Mouse (Mus musculus): Measurements from ENCODE around the gene Unc13b. TPM values are rescaled to one million over a fixed set of nuclear protein-coding genes. Genes with fewer than 3 reads are reported as not detected.
A peak's percentile ranks its signal among the peaks of the same experiment; 100 is the strongest.

Unc13b gene
- polyA plus RNA-seq, 1 experiment = 4.5 TPM

DNA sequence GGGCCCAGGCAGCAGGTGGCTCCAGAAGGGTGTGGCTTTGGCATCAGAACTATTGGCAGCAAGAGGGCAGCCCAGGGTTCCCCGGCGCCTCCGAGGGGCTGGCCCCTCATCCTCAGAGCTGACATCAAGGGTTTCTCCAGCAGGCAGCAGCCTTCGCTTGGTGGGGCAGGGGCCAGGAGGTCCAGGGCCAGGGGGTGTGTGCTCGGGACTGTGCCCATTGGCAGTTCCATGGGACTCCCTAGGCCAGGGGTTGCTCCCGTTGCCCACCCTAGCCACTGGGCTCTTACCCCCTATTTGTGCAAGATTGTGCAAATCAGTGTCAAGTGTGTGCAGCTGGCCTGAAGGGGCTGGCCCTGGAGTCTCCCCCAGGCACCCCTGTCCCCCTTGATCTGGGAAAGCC is 22.9 kb upstream of the Unc13b start:
- H3K27ac ChIP-seq (ENCODE audit: insufficient read depth, low read length) = no peak overlapping the region
- H3K4me3 ChIP-seq (ENCODE audit: insufficient read depth, low read length) = no peak overlapping the region
- TF ChIP-seq CTCF (IDR thresholded peaks at IDR 0.05; ENCODE audit: borderline replicate concordance, insufficient read depth, low read length) (no peak), POLR2A (IDR thresholded peaks at IDR 0.05; ENCODE audit: low read depth, low read length) (no peak)
- H3K4me1 ChIP-seq (ENCODE audit: control insufficient read depth, insufficient read depth, low read length) = peaks cover 8% of the 10 kb centered on the region

GRCm38 (mm10) chr4:43036356-43036755 is 22.4 kb upstream of the Unc13b start:
- Histone ChIP-seq H3K4me1 (ENCODE audit: control insufficient read depth, insufficient read depth, low read length) (peaks cover 11% of the 10 kb centered on the region), H3K27ac (ENCODE audit: insufficient read depth, low read length) (no peak overlapping the region), H3K4me3 (ENCODE audit: insufficient read depth, low read length) (no peak overlapping the region)
- TF ChIP-seq CTCF (IDR thresholded peaks at IDR 0.05; ENCODE audit: borderline replicate concordance, insufficient read depth, low read length) (no peak), POLR2A (IDR thresholded peaks at IDR 0.05; ENCODE audit: low read depth, low read length) (no peak)

- no peak overlapping the region for H3K27ac ChIP-seq (ENCODE audit: insufficient read depth, low read length)
- peak overlapping the region; percentile 91 for H3K4me3 ChIP-seq (ENCODE audit: insufficient read depth, low read length)
- TF ChIP-seq POLR2A (IDR thresholded peaks at IDR 0.05; ENCODE audit: low read depth, low read length) (no peak), CTCF (IDR thresholded peaks at IDR 0.05; ENCODE audit: borderline replicate concordance, insufficient read depth, low read length) (no peak)
- peaks cover 11% of the 10 kb centered on the region for H3K4me1 ChIP-seq (ENCODE audit: control insufficient read depth, insufficient read depth, low read length)
Observed at GRCm38 (mm10) chr4:43037860-43038566, 20.7 kb upstream of the Unc13b start.

- TF ChIP-seq POLR2A (IDR thresholded peaks at IDR 0.05; ENCODE audit: low read depth, low read length) (peak; percentile 40; the same call in 1 of the 2 replicates), CTCF (IDR thresholded peaks at IDR 0.05; ENCODE audit: borderline replicate concordance, insufficient read depth, low read length) (no peak)
- Histone ChIP-seq H3K27ac (ENCODE audit: insufficient read depth, low read length) (peak overlapping the region; percentile 67), H3K4me3 (ENCODE audit: insufficient read depth, low read length) (peak overlapping the region; percentile 91), H3K4me1 (ENCODE audit: control insufficient read depth, insufficient read depth, low read length) (peaks cover 11% of the 10 kb centered on the region)
Observed at GRCm38 (mm10) chr4:43038567-43039495, 19.9 kb upstream of the Unc13b start.

GRCm38 (mm10) chr4:43039609-43040008 is 19.1 kb upstream of the Unc13b start:
- Histone ChIP-seq H3K4me1 (ENCODE audit: control insufficient read depth, insufficient read depth, low read length) (peaks cover 16% of the 10 kb centered on the region), H3K4me3 (ENCODE audit: insufficient read depth, low read length) (peak overlapping the region; percentile 91), H3K27ac (ENCODE audit: insufficient read depth, low read length) (peak overlapping the region; percentile 67)
- TF ChIP-seq POLR2A (IDR thresholded peaks at IDR 0.05; ENCODE audit: low read depth, low read length) (no peak), CTCF (IDR thresholded peaks at IDR 0.05; ENCODE audit: borderline replicate concordance, insufficient read depth, low read length) (no peak)

DNA sequence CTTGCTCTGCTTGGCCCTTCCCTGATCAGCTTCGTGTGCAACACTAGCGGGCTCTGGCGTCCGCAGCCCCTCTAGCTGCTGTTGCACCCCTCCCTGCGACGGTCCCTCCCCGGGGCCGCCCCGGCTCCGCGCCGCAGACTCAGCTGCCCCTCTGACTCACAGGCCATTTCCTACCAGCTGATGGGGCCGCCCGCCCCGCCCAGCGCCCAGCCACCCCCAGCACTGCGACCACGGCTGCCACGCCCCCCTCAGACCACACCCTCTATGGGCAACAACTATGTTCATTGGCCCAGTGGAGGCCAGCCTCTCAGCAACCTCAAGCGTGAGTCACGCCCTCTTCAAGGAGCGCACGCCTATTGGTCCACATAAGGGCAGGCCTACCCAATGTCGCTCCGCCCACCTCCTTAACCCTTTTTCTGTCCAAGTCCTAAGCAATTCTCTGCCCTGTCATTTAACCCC is 18.6 kb upstream of the Unc13b start:
- peaks cover 16% of the 10 kb centered on the region for H3K4me1 ChIP-seq (ENCODE audit: control insufficient read depth, insufficient read depth, low read length)
- H3K27ac ChIP-seq (ENCODE audit: insufficient read depth, low read length) = peak overlapping the region; percentile 94
- H3K4me3 ChIP-seq (ENCODE audit: insufficient read depth, low read length) = peak overlapping the region; percentile 91
- no peak for TF ChIP-seq CTCF (IDR thresholded peaks at IDR 0.05; ENCODE audit: borderline replicate concordance, insufficient read depth, low read length)
- TF ChIP-seq POLR2A (IDR thresholded peaks at IDR 0.05; ENCODE audit: low read depth, low read length) = peak; percentile 96

- H3K4me3 ChIP-seq (ENCODE audit: insufficient read depth, low read length) = no peak overlapping the region
- TF ChIP-seq CTCF (IDR thresholded peaks at IDR 0.05; ENCODE audit: borderline replicate concordance, insufficient read depth, low read length) (no peak), POLR2A (IDR thresholded peaks at IDR 0.05; ENCODE audit: low read depth, low read length) (no peak)
- H3K4me1 ChIP-seq (ENCODE audit: control insufficient read depth, insufficient read depth, low read length) = peaks cover 16% of the 10 kb centered on the region
- peak overlapping the region; percentile 94 for H3K27ac ChIP-seq (ENCODE audit: insufficient read depth, low read length)
Observed at GRCm38 (mm10) chr4:43040881-43041547, 17.7 kb upstream of the Unc13b start.

DNA sequence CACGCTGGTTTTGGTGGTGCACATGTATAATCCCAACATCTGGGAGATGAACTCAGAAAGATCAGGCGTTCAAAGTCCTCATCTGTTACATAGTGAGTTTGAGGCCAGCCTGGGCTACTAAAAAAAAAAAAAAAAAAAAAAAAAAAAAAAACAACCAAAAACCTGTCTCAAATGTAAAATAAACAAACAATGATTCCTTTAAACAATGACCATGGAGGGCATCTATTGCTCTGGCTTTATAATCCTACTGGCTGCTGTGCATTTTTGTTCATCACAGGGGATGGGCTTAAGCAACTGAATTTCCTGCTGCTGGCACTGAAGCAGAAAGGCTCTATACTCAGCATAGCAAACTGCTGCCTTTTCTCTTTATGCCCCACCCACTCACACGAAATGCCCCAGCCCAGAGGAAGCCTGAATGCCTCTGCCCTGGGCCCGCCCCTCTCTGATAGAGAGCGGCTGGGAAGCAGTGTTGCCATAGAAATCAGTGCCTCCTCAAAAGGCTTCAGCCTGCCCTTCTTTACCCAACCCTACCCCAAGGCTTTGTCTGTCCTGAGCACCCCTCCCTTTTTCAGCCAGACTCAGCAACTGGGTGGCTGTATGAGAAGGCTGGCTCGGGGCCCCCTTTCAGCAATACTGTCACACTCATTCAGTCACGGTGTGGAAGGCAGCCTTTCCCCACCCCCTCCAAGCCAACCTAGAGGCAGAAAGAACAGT is 15.0 kb upstream of the Unc13b start:
- Histone ChIP-seq H3K4me3 (ENCODE audit: insufficient read depth, low read length) (no peak overlapping the region), H3K4me1 (ENCODE audit: control insufficient read depth, insufficient read depth, low read length) (peaks cover 11% of the 10 kb centered on the region), H3K27ac (ENCODE audit: insufficient read depth, low read length) (peak overlapping the region; percentile 74)
- TF ChIP-seq POLR2A (IDR thresholded peaks at IDR 0.05; ENCODE audit: low read depth, low read length) = no peak; the same call in none of the 2 replicates
- TF ChIP-seq CTCF (IDR thresholded peaks at IDR 0.05; ENCODE audit: borderline replicate concordance, insufficient read depth, low read length) = no peak

DNA sequence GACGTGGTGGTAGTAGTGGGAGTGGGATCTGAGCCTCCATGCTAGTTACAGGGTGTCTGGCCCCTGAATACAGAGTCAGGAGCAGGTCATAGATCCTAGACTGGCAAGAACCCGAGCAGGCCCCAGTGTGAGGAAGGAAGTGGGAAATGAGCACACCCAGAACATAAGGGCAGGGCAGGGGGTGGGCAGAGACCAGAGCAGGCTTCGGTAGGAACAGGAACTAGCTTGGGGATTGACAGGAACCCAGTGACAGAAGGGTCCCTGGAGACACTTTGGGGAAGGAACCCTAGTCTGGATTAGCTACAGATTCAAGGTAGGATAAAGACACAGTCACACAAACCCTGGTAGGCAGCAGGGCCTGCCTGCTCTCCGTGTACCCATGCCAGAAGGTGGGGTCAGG is 14.1 kb upstream of the Unc13b start:
- TF ChIP-seq POLR2A (IDR thresholded peaks at IDR 0.05; ENCODE audit: low read depth, low read length) (peak; percentile 10; the same call in 1 of the 2 replicates), CTCF (IDR thresholded peaks at IDR 0.05; ENCODE audit: borderline replicate concordance, insufficient read depth, low read length) (no peak)
- Histone ChIP-seq H3K4me3 (ENCODE audit: insufficient read depth, low read length) (no peak overlapping the region), H3K27ac (ENCODE audit: insufficient read depth, low read length) (peak overlapping the region; percentile 74), H3K4me1 (ENCODE audit: control insufficient read depth, insufficient read depth, low read length) (peaks cover 11% of the 10 kb centered on the region)
